In genomic region chr6:56905486-56905885, GRCm38 (mm10) we compare ENCODE assay signal across 27 mouse cellular contexts. TPM values are rescaled to one million over a fixed set of nuclear protein-coding genes. Genes with fewer than 3 reads are reported as not detected.
DNase-seq lines count a peak whose midpoint lies in the region; ATAC-seq and TF ChIP-seq lines count a peak whose summit lies in the region.
"Had no signal": no experiment of that assay in that cellular context is flagged by ENCODE, and none has a peak within 500 bp of the region (broad histone marks: within the 10 kb centered on the region; RNA-seq: fewer than 3 reads in every experiment).

No protein-coding gene starts in this region.

- no peak for DNase-seq in gastrocnemius, adult 2 months
- no peak for DNase-seq in gastrocnemius, postnatal 36 days
- DNase-seq in liver, adult 2 months (ENCODE audit: extremely low read depth, low read depth, low spot score): peak; percentile 81
- DNase-seq in liver, embryonic 11.5 days (ENCODE audit: low spot score): no peak
- DNase-seq in liver, embryonic 13.5 days: no peak
- DNase-seq in layer of hippocampus, adult 9-11 months: no peak
- DNase-seq in hindbrain, postnatal 0 days (ENCODE audit: low spot score): no peak
- DNase-seq: adrenal gland, adult 2 months; adrenal gland, postnatal 14 days; B cell, adult 2 months; cerebellum, adult 11 months; cerebellum, adult 2 months; cerebellum, adult 9-11 months; cerebellum, postnatal 25 days; forebrain, postnatal 0 days; gastrocnemius, postnatal 10 days; heart, adult 18-20 months; heart, postnatal 14 days; heart, postnatal 4 days had no signal

- H3K9me3 ChIP-seq in liver, embryonic 11.5 days (ENCODE audit: control insufficient read depth, low read length): no peaks in the 10 kb centered on the region
- no peaks in the 10 kb centered on the region for H3K9me3 ChIP-seq in liver, embryonic 13.5 days (replicated peaks)
- H3K9me3 ChIP-seq in liver, embryonic 15.5 days (replicated peaks): no peaks in the 10 kb centered on the region
- H3K9me3 ChIP-seq in hindbrain, postnatal 0 days (ENCODE audit: low read length): no peaks in the 10 kb centered on the region
- H3K9me3 ChIP-seq: embryonic facial prominence, embryonic 13.5 days; G1E; heart, embryonic 13.5 days had no signal

- no peaks in the 10 kb centered on the region for H3K36me3 ChIP-seq in liver, adult 2 months (ENCODE audit: control insufficient read depth, insufficient read depth, low read length)
- no peaks in the 10 kb centered on the region for H3K36me3 ChIP-seq in liver, embryonic 11.5 days (ENCODE audit: control insufficient read depth, insufficient read depth, low read length)
- H3K36me3 ChIP-seq in liver, embryonic 13.5 days: peaks cover 11% of the 10 kb centered on the region
- peaks cover 13% of the 10 kb centered on the region for H3K36me3 ChIP-seq in liver, embryonic 15.5 days (replicated peaks)
- no peaks in the 10 kb centered on the region for H3K36me3 ChIP-seq in hindbrain, postnatal 0 days (ENCODE audit: insufficient read depth, low read length)
- H3K36me3 ChIP-seq: embryonic facial prominence, embryonic 13.5 days; heart, embryonic 13.5 days had no signal

- no peak for ATAC-seq in liver, embryonic 11.5 days (replicated peaks; ENCODE audit: low FRiP score)
- ATAC-seq in liver, embryonic 13.5 days (ENCODE audit: low read depth): no peak
- ATAC-seq in liver, embryonic 15.5 days (ENCODE audit: insufficient read depth): no peak
- no peak for ATAC-seq in hindbrain, postnatal 0 days
- ATAC-seq: forebrain, embryonic 14.5 days; Patski had no signal

- no peak overlapping the region for H3K4me2 ChIP-seq in liver, embryonic 11.5 days
- peak overlapping the region; percentile 55 for H3K4me2 ChIP-seq in liver, embryonic 13.5 days
- peak overlapping the region; percentile 80 for H3K4me2 ChIP-seq in liver, embryonic 15.5 days
- no peak overlapping the region for H3K4me2 ChIP-seq in hindbrain, postnatal 0 days (ENCODE audit: low read depth, low read length)
- H3K4me2 ChIP-seq: embryonic facial prominence, embryonic 13.5 days; hindbrain, embryonic 14.5 days had no signal

- H3K27ac ChIP-seq in gastrocnemius, adult 2 months: peak overlapping the region; percentile 32; the same call in 1 of the 2 replicates
- H3K27ac ChIP-seq in liver, adult 2 months (replicated peaks; ENCODE audit: insufficient read depth, low read depth, low read length): peak overlapping the region; percentile 94
- no peak overlapping the region for H3K27ac ChIP-seq in liver, embryonic 11.5 days (ENCODE audit: low read depth, low read length)
- peak overlapping the region; percentile 98 for H3K27ac ChIP-seq in liver, embryonic 13.5 days
- peak overlapping the region; percentile 99 for H3K27ac ChIP-seq in liver, embryonic 15.5 days (replicated peaks)
- no peak overlapping the region for H3K27ac ChIP-seq in hindbrain, postnatal 0 days
- H3K27ac ChIP-seq: embryonic facial prominence, embryonic 13.5 days; hindbrain, embryonic 14.5 days had no signal

- peaks cover 26% of the 10 kb centered on the region for H3K4me1 ChIP-seq in liver, adult 2 months (ENCODE audit: control insufficient read depth, insufficient read depth, low read length)
- H3K4me1 ChIP-seq in liver, embryonic 11.5 days (replicated peaks; ENCODE audit: control insufficient read depth, insufficient read depth, low read length): peaks cover 73% of the 10 kb centered on the region
- peaks cover 99% of the 10 kb centered on the region for H3K4me1 ChIP-seq in liver, embryonic 13.5 days (replicated peaks)
- H3K4me1 ChIP-seq in liver, embryonic 15.5 days (replicated peaks): peaks cover 96% of the 10 kb centered on the region
- no peaks in the 10 kb centered on the region for H3K4me1 ChIP-seq in hindbrain, postnatal 0 days (ENCODE audit: insufficient read depth, low read length)

- intact Hi-C loops in gastrocnemius, adult 2 months (cut with DNase I): no loop called here
- intact Hi-C loops in gastrocnemius, postnatal 36 days (cut with DNase I): loop anchor here (5.0 kb wide), 1 partner anchor 53 kb away; no protein-coding TSS in a partner anchor

- WGBS in liver, adult 2 months: 47% methylated on average over 5 of the region's 5 CpGs
- WGBS in liver, embryonic 11.5 days: 85% methylated on average over 5 of the region's 5 CpGs
- WGBS in liver, embryonic 13.5 days (ENCODE audit: insufficient replicate concordance): 78% methylated on average over 5 of the region's 5 CpGs
- WGBS in liver, embryonic 15.5 days (ENCODE audit: insufficient replicate concordance): 83% methylated on average over 5 of the region's 5 CpGs
- 86% methylated on average over 5 of the region's 5 CpGs for WGBS in hindbrain, postnatal 0 days

- H3K9ac ChIP-seq in liver, adult 2 months (ENCODE audit: low read depth, low read length): no peak overlapping the region
- no peak overlapping the region for H3K9ac ChIP-seq in liver, embryonic 11.5 days (ENCODE audit: low read depth, low read length)
- H3K9ac ChIP-seq in liver, embryonic 13.5 days: peak overlapping the region; percentile 65; the same call in 1 of the 2 replicates
- no peak overlapping the region for H3K9ac ChIP-seq in liver, embryonic 15.5 days
- no peak overlapping the region for H3K9ac ChIP-seq in hindbrain, postnatal 0 days (replicated peaks; ENCODE audit: low read length)
- H3K9ac ChIP-seq: embryonic facial prominence, embryonic 13.5 days; forebrain, postnatal 0 days; heart, embryonic 13.5 days; hindbrain, embryonic 14.5 days had no signal

- no peak for TF ChIP-seq POLR2A in liver, adult 2 months (IDR thresholded peaks at IDR 0.05; ENCODE audit: extremely low read depth, insufficient read depth, low read length)

- no peak overlapping the region for H3K4me3 ChIP-seq in gastrocnemius, adult 2 months
- no peak overlapping the region for H3K4me3 ChIP-seq in liver, adult 2 months (ENCODE audit: insufficient read depth, low read depth, low read length)
- H3K4me3 ChIP-seq in liver, embryonic 11.5 days (ENCODE audit: low read depth, low read length): no peak overlapping the region
- no peak overlapping the region for H3K4me3 ChIP-seq in liver, embryonic 13.5 days (replicated peaks)
- no peak overlapping the region for H3K4me3 ChIP-seq in liver, embryonic 15.5 days (replicated peaks)
- H3K4me3 ChIP-seq in hindbrain, postnatal 0 days (ENCODE audit: low read length): no peak overlapping the region
- H3K4me3 ChIP-seq: embryonic facial prominence, embryonic 13.5 days; heart, embryonic 13.5 days had no signal

- no peaks in the 10 kb centered on the region for H3K27me3 ChIP-seq in liver, adult 2 months (ENCODE audit: control insufficient read depth, insufficient read depth, low read length)
- no peaks in the 10 kb centered on the region for H3K27me3 ChIP-seq in liver, embryonic 11.5 days (replicated peaks; ENCODE audit: control insufficient read depth, insufficient read depth, low read length)
- no peaks in the 10 kb centered on the region for H3K27me3 ChIP-seq in liver, embryonic 13.5 days
- no peaks in the 10 kb centered on the region for H3K27me3 ChIP-seq in liver, embryonic 15.5 days
- H3K27me3 ChIP-seq in hindbrain, postnatal 0 days (ENCODE audit: insufficient read depth, low read length): no peaks in the 10 kb centered on the region
- H3K27me3 ChIP-seq: CH12.LX; embryonic facial prominence, embryonic 13.5 days; heart, embryonic 13.5 days; Patski had no signal

- TF ChIP-seq CTCF in gastrocnemius, adult 2 months (IDR thresholded peaks at IDR 0.05): no peak
- no peak for TF ChIP-seq CTCF in liver, adult 2 months (IDR thresholded peaks at IDR 0.05; ENCODE audit: low read depth, low read length)
- TF ChIP-seq CTCF in hindbrain, postnatal 0 days (IDR thresholded peaks at IDR 0.05; ENCODE audit: low read depth): no peak

- H3K79me2 ChIP-seq in liver, adult 2 months (ENCODE audit: control insufficient read depth, insufficient read depth, low read length): peaks cover 22% of the 10 kb centered on the region

RNA-seq across cellular contexts. Expression of gene Nt5c3, which starts 18.2 kb away (rescaled TPM):
- total RNA-seq in gastrocnemius, adult 2 months (2021): 10 to 100 TPM; 45.0 to 52.5 TPM
- 10 to 100 TPM; 54.5 to 56.3 TPM for total RNA-seq in gastrocnemius, postnatal 36 days (2021)
- 40.3 and 42.9 TPM in 2 replicates for total RNA-seq in liver, adult 2 months (2014; rRNA removed)
- 6.2 and 12.6 TPM in 2 replicates for polyA plus RNA-seq in liver, adult 2 months (2012; rRNA removed)
- 164 and 171 TPM in 2 replicates for polyA plus RNA-seq in liver, embryonic 11.5 days (2014; fragmentation: Nextera tagmentation; extraction: Ambion mirVana)
- polyA plus RNA-seq in liver, embryonic 13.5 days (2015; fragmentation: Nextera tagmentation; extraction: Ambion mirVana): 244 and 274 TPM in 2 replicates
- polyA plus RNA-seq in liver, embryonic 15.5 days (2015; fragmentation: Nextera tagmentation; extraction: Ambion mirVana): 234 and 240 TPM in 2 replicates
- 38.4 and 83.8 TPM in 2 replicates for total RNA-seq in hindbrain, postnatal 0 days (2014; rRNA removed)
- polyA plus RNA-seq in hindbrain, postnatal 0 days (2015; fragmentation: Nextera tagmentation; extraction: Ambion mirVana): 153 and 155 TPM in 2 replicates

RNA-seq across cellular contexts. Expression of gene Vmn1r4, which starts 18.3 kb away (rescaled TPM):
- not detected for total RNA-seq in gastrocnemius, adult 2 months (2021)
- under 1 TPM in 1 of 2 experiments, not detected in 1; 0.25 TPM for total RNA-seq in gastrocnemius, postnatal 36 days (2021)
- total RNA-seq in liver, adult 2 months (2014; rRNA removed): 0.65 and 0.81 TPM in 2 replicates
- polyA plus RNA-seq in liver, adult 2 months (2012; rRNA removed): 0.06 TPM in 1 of 2 replicates, not detected in the other
- 0.18 and 0.57 TPM in 2 replicates for polyA plus RNA-seq in liver, embryonic 11.5 days (2014; fragmentation: Nextera tagmentation; extraction: Ambion mirVana)
- polyA plus RNA-seq in liver, embryonic 13.5 days (2015; fragmentation: Nextera tagmentation; extraction: Ambion mirVana): 0.15 and 0.19 TPM in 2 replicates
- 0.15 and 0.16 TPM in 2 replicates for polyA plus RNA-seq in liver, embryonic 15.5 days (2015; fragmentation: Nextera tagmentation; extraction: Ambion mirVana)
- 0.37 TPM in 1 of 2 replicates, not detected in the other for total RNA-seq in hindbrain, postnatal 0 days (2014; rRNA removed)
- 0.46 and 0.58 TPM in 2 replicates for polyA plus RNA-seq in hindbrain, postnatal 0 days (2015; fragmentation: Nextera tagmentation; extraction: Ambion mirVana)
- polyA plus RNA-seq: G1E had no signal

Comparison
In these comparisons a context has a peak if more than half of its experiments do, and no peak if none do; other contexts are left out.
1. H3K27ac ChIP-seq: peak in gastrocnemius, adult 2 months (single experiment), liver, adult 2 months (single experiment), liver, embryonic 13.5 days (single experiment) and liver, embryonic 15.5 days (single experiment); none in liver, embryonic 11.5 days (single experiment) and hindbrain, postnatal 0 days (single experiment).
2. H3K4me2 ChIP-seq: peak in liver, embryonic 13.5 days (single experiment) and liver, embryonic 15.5 days (single experiment); none in liver, embryonic 11.5 days (single experiment) and hindbrain, postnatal 0 days (single experiment).
3. RNA of gene Nt5c3, which starts 18.2 kb away (polyA plus RNA-seq): 244 to 274 TPM in liver, embryonic 13.5 days, 234 to 240 TPM in liver, embryonic 15.5 days, 164 to 171 TPM in liver, embryonic 11.5 days and 153 to 155 TPM in hindbrain, postnatal 0 days; 6.2 to 12.6 TPM in liver, adult 2 months; every median in the first group is over 10 times any median in the second.